Mouse (Mus musculus) ES-Bruce4 (cell line): ENCODE results near the gene 4932438H23Rik. TPM values are rescaled to one million over a fixed set of nuclear protein-coding genes. Genes with fewer than 3 reads are reported as not detected.

Source experiments
- H3K27ac ChIP-seq: 2 replicates; pipeline ENCODE4 v1.5.1; 2012; ENCODE audit warnings: low read length, inconsistent platforms; ENCODE audit not compliant: insufficient read depth
- H3K27me3 ChIP-seq: 2 replicates; pipeline ENCODE4 v1.6.1; 2012; ENCODE audit warnings: mild to moderate bottlenecking, low read length, inconsistent platforms; ENCODE audit not compliant: control insufficient read depth, poor library complexity, insufficient read depth, severe bottlenecking
- H3K36me3 ChIP-seq: 2 replicates; pipeline ENCODE4 v1.6.1; 2012; ENCODE audit warnings: inconsistent platforms, mild to moderate bottlenecking, low read length, moderate library complexity; ENCODE audit not compliant: control insufficient read depth, poor library complexity, insufficient read depth, severe bottlenecking
- H3K4me1 ChIP-seq: one replicate; pipeline ENCODE4 v1.8.1; 2011; ENCODE audit warnings: low read length; ENCODE audit not compliant: control insufficient read depth, insufficient read depth
- H3K4me3 ChIP-seq: 2 replicates; pipeline ENCODE4 v1.5.1; 2011; ENCODE audit warnings: low read depth, mild to moderate bottlenecking, low read length
- H3K9ac ChIP-seq: 2 replicates; pipeline ENCODE4 v1.6.1; 2012; ENCODE audit warnings: low read depth, mild to moderate bottlenecking, inconsistent platforms; ENCODE audit not compliant: poor library complexity, severe bottlenecking
- H3K9me3 ChIP-seq: replicated peaks from 2 replicates; pipeline ENCODE4 v1.6.1; 2012; ENCODE audit warnings: mild to moderate bottlenecking, low read length, inconsistent platforms; ENCODE audit not compliant: control insufficient read depth, poor library complexity, insufficient read depth, severe bottlenecking
- CTCF ChIP-seq: IDR thresholded peaks from one replicate; pipeline ENCODE4 v1.8.1; 2011; ENCODE audit warnings: low read depth, low read length
- EP300 ChIP-seq: IDR thresholded peaks from 2 replicates; pipeline ENCODE4 v1.6.1; 2011; ENCODE audit warnings: low read depth, low read length; ENCODE audit not compliant: insufficient read depth
- POLR2A ChIP-seq: IDR thresholded peaks from one replicate; pipeline ENCODE4 v1.8.1; 2011; ENCODE audit warnings: low read length; ENCODE audit not compliant: insufficient read depth
- polyA plus RNA-seq: library from polyadenylated mRNA; stranded (reverse); fragments of >200 nt; gene quantifications from 2 replicates; pipeline ENCODE4 v1.2.4, GENCODE M21; 2011; ENCODE audit warnings: low read depth; ENCODE audit not compliant: missing spikeins, insufficient read depth, insufficient read length

4932438H23Rik gene
- polyA plus RNA-seq, 1 experiment: 0.33 TPM

GRCm38 (mm10) chr16:91026290-91026689 lies 68.6 kb downstream of the 4932438H23Rik start:
- Histone ChIP-seq H3K27me3 (no peaks in the 10 kb centered on the region), H3K36me3 (peaks cover 51% of the 10 kb centered on the region), H3K27ac (no peak overlapping the region)

GRCm38 (mm10) chr16:91023384-91023783 lies 71.5 kb downstream of the 4932438H23Rik start:
- Histone ChIP-seq H3K36me3 (peaks cover 47% of the 10 kb centered on the region), H3K4me3 (no peak overlapping the region), H3K27me3 (no peaks in the 10 kb centered on the region), H3K9ac (no peak overlapping the region), H3K9me3 (no peaks in the 10 kb centered on the region), H3K4me1 (peaks cover 2% of the 10 kb centered on the region), H3K27ac (no peak overlapping the region)
- TF ChIP-seq CTCF (peak; percentile 59), EP300 (no peak)

More at GRCm38 (mm10) chr16:91026290-91026689, 68.6 kb downstream of the 4932438H23Rik start:
- Histone ChIP-seq H3K4me1 (peaks cover 1% of the 10 kb centered on the region), H3K9ac (no peak overlapping the region), H3K9me3 (no peaks in the 10 kb centered on the region), H3K4me3 (no peak overlapping the region)
- no peak for TF ChIP-seq EP300
- TF ChIP-seq CTCF: no peak
- no peak for TF ChIP-seq POLR2A

DNA sequence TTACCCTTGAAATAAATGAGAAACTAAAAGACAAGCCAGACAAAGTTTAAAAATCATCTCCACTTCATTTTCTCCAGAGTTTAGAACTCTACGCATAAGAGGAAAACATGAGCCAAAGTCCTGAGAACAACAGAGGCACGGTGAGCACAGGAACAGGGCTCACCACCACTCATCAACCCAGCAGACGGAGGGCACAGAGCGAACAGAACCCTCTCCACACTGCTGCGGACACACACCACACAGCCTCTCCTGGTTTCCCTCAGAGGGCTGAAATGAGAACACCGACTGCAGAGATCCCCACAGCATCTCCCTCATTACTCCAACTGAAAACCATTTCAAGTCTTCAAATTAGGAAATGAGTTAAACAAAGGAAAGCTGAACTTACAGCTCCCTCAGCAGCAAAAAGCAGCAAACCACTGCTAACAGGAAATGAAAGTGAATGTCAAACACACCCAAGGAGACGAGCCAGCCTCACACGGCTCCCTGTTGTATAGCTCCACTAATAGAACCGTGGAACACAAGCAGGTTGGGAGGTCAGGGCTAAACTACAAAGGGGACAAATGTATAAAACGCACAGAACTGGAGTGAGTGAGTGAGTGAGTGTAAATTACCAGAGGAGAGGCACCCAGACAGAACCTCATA lies 74.0 kb downstream of the 4932438H23Rik start:
- no peaks in the 10 kb centered on the region for H3K27me3 ChIP-seq
- peaks cover 2% of the 10 kb centered on the region for H3K4me1 ChIP-seq
- no peak overlapping the region for H3K9ac ChIP-seq
- no peak for TF ChIP-seq EP300
- TF ChIP-seq CTCF: no peak
- H3K4me3 ChIP-seq: no peak overlapping the region
- no peaks in the 10 kb centered on the region for H3K9me3 ChIP-seq
- peak overlapping the region; percentile 27 for H3K27ac ChIP-seq
- peaks cover 36% of the 10 kb centered on the region for H3K36me3 ChIP-seq

DNA sequence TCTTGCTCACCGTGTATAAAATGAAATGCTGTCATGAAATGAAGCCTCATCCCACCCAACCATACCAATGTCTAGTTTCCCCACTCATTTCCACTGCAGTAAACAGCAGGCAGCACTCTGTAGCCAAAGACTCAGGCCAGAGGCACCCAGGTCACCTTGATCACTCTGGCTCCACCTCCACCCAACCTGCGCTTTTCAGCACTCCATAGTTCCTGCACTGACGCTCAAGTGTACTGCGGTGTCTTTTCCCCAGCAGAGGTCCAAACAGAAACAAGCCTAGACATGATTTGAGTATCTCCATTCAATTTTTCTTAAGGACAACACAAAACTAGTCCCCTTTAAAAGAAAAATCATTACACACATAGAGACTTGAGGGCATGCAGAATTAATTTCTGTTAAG lies 75.4 kb downstream of the 4932438H23Rik start:
- no peak for TF ChIP-seq EP300
- TF ChIP-seq CTCF: no peak
- no peak for TF ChIP-seq POLR2A
- Histone ChIP-seq H3K36me3 (peaks cover 38% of the 10 kb centered on the region), H3K27ac (peak overlapping the region; percentile 80)

GRCm38 (mm10) chr16:91015761-91016160 lies 79.2 kb downstream of the 4932438H23Rik start:
- TF ChIP-seq EP300: no peak
- TF ChIP-seq CTCF: no peak
- no peak for TF ChIP-seq POLR2A
- H3K36me3 ChIP-seq: peaks cover 28% of the 10 kb centered on the region
- peaks cover 2% of the 10 kb centered on the region for H3K4me1 ChIP-seq

More for the DNA sequence above, 75.4 kb downstream of the 4932438H23Rik start:
- H3K27me3 ChIP-seq: no peaks in the 10 kb centered on the region
- no peaks in the 10 kb centered on the region for H3K9me3 ChIP-seq
- H3K4me1 ChIP-seq: peaks cover 2% of the 10 kb centered on the region
- H3K9ac ChIP-seq: no peak overlapping the region
- no peak overlapping the region for H3K4me3 ChIP-seq

DNA sequence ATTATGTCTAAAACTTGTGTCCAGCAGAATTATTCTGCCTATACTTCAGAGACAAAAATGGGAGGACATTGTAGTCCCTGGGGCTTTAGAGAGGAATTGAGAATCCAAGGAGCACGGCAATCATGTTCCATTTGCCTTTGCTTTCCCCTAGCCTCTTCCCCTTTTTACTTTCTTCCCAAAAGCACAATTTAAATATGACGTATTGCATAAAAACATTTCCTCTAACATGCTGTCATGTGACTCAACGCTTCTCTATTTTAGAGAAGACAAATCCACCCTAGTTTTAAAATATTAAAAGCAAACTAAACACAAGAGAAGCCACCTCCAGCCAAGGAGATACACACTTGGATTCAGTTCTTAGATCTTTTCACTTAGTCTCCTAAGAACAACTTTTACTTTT lies 83.1 kb downstream of the 4932438H23Rik start:
- Histone ChIP-seq H3K9ac (peak overlapping the region; percentile 82; the same call in 1 of the 2 replicates), H3K9me3 (no peaks in the 10 kb centered on the region), H3K36me3 (peaks cover 14% of the 10 kb centered on the region), H3K4me3 (no peak overlapping the region), H3K27me3 (no peaks in the 10 kb centered on the region), H3K4me1 (no peaks in the 10 kb centered on the region), H3K27ac (no peak overlapping the region)
- TF ChIP-seq EP300 (no peak), CTCF (no peak), POLR2A (no peak)

More at GRCm38 (mm10) chr16:91015761-91016160, 79.2 kb downstream of the 4932438H23Rik start:
- Histone ChIP-seq H3K9me3 (no peaks in the 10 kb centered on the region), H3K9ac (no peak overlapping the region), H3K27me3 (no peaks in the 10 kb centered on the region), H3K27ac (no peak overlapping the region), H3K4me3 (no peak overlapping the region)
